ENCODE assay signal across 8 mouse cellular contexts in the genomic region with DNA sequence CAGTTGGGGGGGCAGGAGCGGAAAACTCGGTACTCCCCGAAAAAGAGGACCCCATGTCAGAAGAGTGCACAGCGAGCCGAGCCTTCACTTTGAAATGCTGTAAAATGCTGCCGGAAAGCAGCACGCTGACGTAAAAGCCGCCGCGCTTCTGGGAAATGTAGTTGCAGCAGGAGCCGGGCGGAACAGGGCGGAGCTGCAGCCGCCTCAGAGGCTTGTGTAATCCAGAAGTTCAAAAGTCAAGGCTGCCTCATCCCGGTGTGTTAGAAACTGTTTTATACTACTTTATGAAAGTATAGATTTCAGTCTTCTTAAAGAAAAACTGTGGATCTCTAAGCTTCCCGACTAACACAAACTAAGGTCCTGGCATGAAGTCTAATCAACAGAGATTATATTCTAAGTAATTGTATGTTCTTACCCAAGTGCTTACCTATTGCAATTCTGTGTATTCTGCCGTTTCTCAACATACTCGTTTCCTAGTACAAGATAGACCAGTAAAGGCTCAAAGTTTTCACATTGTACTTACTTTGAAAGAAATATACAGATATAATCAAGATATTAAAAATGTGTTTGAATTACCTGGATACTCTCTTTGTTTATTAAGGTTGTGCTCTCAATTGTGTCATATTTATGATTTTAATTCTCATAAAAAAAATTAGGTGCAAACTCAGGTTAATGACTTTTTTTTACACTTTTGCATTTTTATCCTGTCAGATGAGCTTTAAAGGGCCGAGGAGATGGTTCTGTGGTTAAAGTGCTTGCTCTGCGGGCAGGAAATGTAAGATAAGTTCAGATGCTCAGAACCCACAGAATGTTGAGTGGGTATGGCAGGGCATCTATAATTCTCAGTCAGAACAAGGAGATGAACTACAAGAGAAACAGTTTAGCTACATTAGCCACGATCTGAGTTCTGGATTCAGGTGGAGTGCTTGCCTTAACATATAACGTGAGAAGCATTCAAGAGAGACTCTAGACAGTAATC. TPM values are rescaled to one million over a fixed set of nuclear protein-coding genes. Genes with fewer than 3 reads are reported as not detected.
A peak's percentile ranks its signal among the peaks of the same experiment; 100 is the strongest.
DNase-seq lines count a peak whose midpoint lies in the region; ATAC-seq and TF ChIP-seq lines count a peak whose summit lies in the region.

A gene (minus strand): TSS at position 109 of the 979 bp plus-strand sequence.

- H3K27ac ChIP-seq in ES-Bruce4 (ENCODE audit: insufficient read depth, low read length) = no peak within 1 kb of the TSS
- no peak within 1 kb of the TSS for H3K27ac ChIP-seq in forebrain, embryonic 13.5 days
- H3K27ac ChIP-seq in liver, postnatal 0 days (ENCODE audit: low read depth) = 0 out of 2 replicates have a peak within 1 kb of the TSS, but pooled peaks have one; percentile 41
- peak within 1 kb of the TSS; percentile 28; the same call in 1 of the 2 replicates for H3K27ac ChIP-seq in neural tube, embryonic 14.5 days (ENCODE audit: low read depth, low read length)

- TF ChIP-seq POLR2A in ES-Bruce4 (IDR thresholded peaks at IDR 0.05; ENCODE audit: insufficient read depth, low read length) = peak; percentile 41

- H3K9me3 ChIP-seq in ES-Bruce4 (replicated peaks; ENCODE audit: control insufficient read depth, insufficient read depth, low read length, poor library complexity, severe bottlenecking) = no peaks in the 10 kb centered on the region
- H3K9me3 ChIP-seq in forebrain, embryonic 13.5 days (replicated peaks) = no peaks in the 10 kb centered on the region
- H3K9me3 ChIP-seq in liver, postnatal 0 days (ENCODE audit: low read length) = no peaks in the 10 kb centered on the region
- no peaks in the 10 kb centered on the region for H3K9me3 ChIP-seq in neural tube, embryonic 14.5 days (ENCODE audit: control insufficient read depth, low read length)

- peak; percentile 91 for ATAC-seq in cerebellum, adult (ENCODE audit: insufficient number of reproducible peaks, low FRiP score, low TSS enrichment)
- peak; percentile 96 for ATAC-seq in forebrain, embryonic 13.5 days
- peak; percentile 96 for ATAC-seq in liver, postnatal 0 days
- ATAC-seq in neural tube, embryonic 14.5 days (ENCODE audit: low read depth) = peak; percentile 96

- TF ChIP-seq EP300 in ES-Bruce4 (IDR thresholded peaks at IDR 0.05; ENCODE audit: insufficient read depth, low read depth, low read length) = no peak
- TF ChIP-seq EP300 in liver, postnatal 0 days (IDR thresholded peaks at IDR 0.05; ENCODE audit: low read depth) = peak; percentile 22; the same call in 1 of the 2 replicates

- DNase-seq in heart, postnatal 10 days = peak; percentile 96 to 98
- DNase-seq in large intestine, adult 2 months (ENCODE audit: low read depth, low spot score) = peak; percentile 84
- peak; percentile 94 for DNase-seq in liver, postnatal 0 days
- DNase-seq in testis, postnatal 10 days (ENCODE audit: low spot score) = peak; percentile 97

- H3K36me3 ChIP-seq in ES-Bruce4 (ENCODE audit: control insufficient read depth, insufficient read depth, low read length, poor library complexity, severe bottlenecking) = peaks cover 3% of the 10 kb centered on the region; the same call in 1 of the 2 replicates
- H3K36me3 ChIP-seq in forebrain, embryonic 13.5 days (ENCODE audit: poor library complexity, severe bottlenecking) = peaks cover 20% of the 10 kb centered on the region
- H3K36me3 ChIP-seq in liver, postnatal 0 days (replicated peaks; ENCODE audit: insufficient read depth, low read length) = no peaks in the 10 kb centered on the region
- no peaks in the 10 kb centered on the region for H3K36me3 ChIP-seq in neural tube, embryonic 14.5 days (ENCODE audit: control insufficient read depth, insufficient read depth, low read length)

- WGBS in forebrain, embryonic 13.5 days = 17% methylated on average over 23 of the region's 23 CpGs
- 15% methylated on average over 23 of the region's 23 CpGs for WGBS in large intestine, adult 2 months
- WGBS in liver, postnatal 0 days (ENCODE audit: insufficient replicate concordance) = 7% methylated on average over 23 of the region's 23 CpGs
- 19% methylated on average over 23 of the region's 23 CpGs for WGBS in neural tube, embryonic 14.5 days

- H3K27me3 ChIP-seq in ES-Bruce4 (ENCODE audit: control insufficient read depth, insufficient read depth, low read length, poor library complexity, severe bottlenecking) = no peaks in the 10 kb centered on the region
- no peaks in the 10 kb centered on the region for H3K27me3 ChIP-seq in forebrain, embryonic 13.5 days
- no peaks in the 10 kb centered on the region for H3K27me3 ChIP-seq in liver, postnatal 0 days (ENCODE audit: insufficient read depth, low read length)
- H3K27me3 ChIP-seq in neural tube, embryonic 14.5 days (ENCODE audit: control insufficient read depth, insufficient read depth, low read length) = no peaks in the 10 kb centered on the region

- peak within 1 kb of the TSS; percentile 94 for H3K9ac ChIP-seq in ES-Bruce4 (ENCODE audit: low read depth, poor library complexity, severe bottlenecking)
- H3K9ac ChIP-seq in forebrain, embryonic 13.5 days = peak within 1 kb of the TSS; percentile 85
- peak within 1 kb of the TSS; percentile 85 for H3K9ac ChIP-seq in liver, postnatal 0 days (replicated peaks)
- H3K9ac ChIP-seq in neural tube, embryonic 14.5 days (replicated peaks; ENCODE audit: low read depth, low read length) = peak within 1 kb of the TSS; percentile 84

- H3K4me2 ChIP-seq in forebrain, embryonic 13.5 days = peak within 1 kb of the TSS; percentile 70
- peak within 1 kb of the TSS; percentile 74 for H3K4me2 ChIP-seq in liver, postnatal 0 days (ENCODE audit: low read depth, low read length)
- H3K4me2 ChIP-seq in neural tube, embryonic 14.5 days (ENCODE audit: low read depth, low read length) = peak within 1 kb of the TSS; percentile 74

- intact Hi-C loops in heart, postnatal 10 days (cut with DNase I) = no loop called here

- TF ChIP-seq CTCF in ES-Bruce4 (IDR thresholded peaks at IDR 0.05; ENCODE audit: low read depth, low read length) = no peak
- no peak for TF ChIP-seq CTCF in liver, postnatal 0 days (IDR thresholded peaks at IDR 0.05; ENCODE audit: low read depth)

- peak within 1 kb of the TSS; percentile 96 for H3K4me3 ChIP-seq in ES-Bruce4 (ENCODE audit: low read depth, low read length)
- peak within 1 kb of the TSS; percentile 83 for H3K4me3 ChIP-seq in forebrain, embryonic 13.5 days
- peak within 1 kb of the TSS; percentile 83 for H3K4me3 ChIP-seq in liver, postnatal 0 days (ENCODE audit: low read depth, low read length)
- H3K4me3 ChIP-seq in neural tube, embryonic 14.5 days (ENCODE audit: low read depth, low read length) = peak within 1 kb of the TSS; percentile 83

- H3K4me1 ChIP-seq in ES-Bruce4 (ENCODE audit: control insufficient read depth, insufficient read depth, low read length) = no peaks in the 10 kb centered on the region
- peaks cover 5% of the 10 kb centered on the region for H3K4me1 ChIP-seq in forebrain, embryonic 13.5 days
- H3K4me1 ChIP-seq in liver, postnatal 0 days (ENCODE audit: insufficient read depth) = no peaks in the 10 kb centered on the region
- H3K4me1 ChIP-seq in neural tube, embryonic 14.5 days (ENCODE audit: control insufficient read depth, insufficient read depth, low read length) = peaks cover 6% of the 10 kb centered on the region; the same call in 1 of the 2 replicates

RNA-seq across cellular contexts. Expression of the gene that starts here (rescaled TPM):
- 48.2 and 62.3 TPM in 2 replicates for polyA plus RNA-seq in ES-Bruce4 (2011; ENCODE audit: insufficient read depth, insufficient read length, low read depth, missing spikeins)
- 121 and 130 TPM in 2 replicates for polyA plus RNA-seq in forebrain, embryonic 13.5 days (2015; fragmentation: Nextera tagmentation; extraction: Ambion mirVana)
- total RNA-seq in heart, postnatal 10 days (2021) = 10 to 100 TPM; 65.5 to 73.4 TPM
- polyA plus RNA-seq in large intestine, adult 2 months (2012; rRNA removed) = 41.2 and 44.4 TPM in 2 replicates
- 54.3 and 61.2 TPM in 2 replicates for polyA plus RNA-seq in liver, postnatal 0 days (2015; fragmentation: Nextera tagmentation; extraction: Ambion mirVana)
- 90.2 and 95.4 TPM in 2 replicates for polyA plus RNA-seq in neural tube, embryonic 14.5 days (2014; fragmentation: Nextera tagmentation; extraction: Ambion mirVana)

Comparison
In these comparisons a context has a peak if more than half of its experiments do, and no peak if none do; other contexts are left out.
1. H3K27ac ChIP-seq: peak in liver, postnatal 0 days (single experiment) and neural tube, embryonic 14.5 days (single experiment); none in ES-Bruce4 (single experiment) and forebrain, embryonic 13.5 days (single experiment).
2. Peak in every context shown above with its lines, with median percentiles within 50 percentile points of each other: H3K4me3 ChIP-seq, H3K9ac ChIP-seq, ATAC-seq, H3K4me2 ChIP-seq and DNase-seq.